Mouse (Mus musculus) embryonic facial prominence, embryonic 13.5 days (tissue): ENCODE results near the gene Sgsm3. TPM values are rescaled to one million over a fixed set of nuclear protein-coding genes. Genes with fewer than 3 reads are reported as not detected.

ENCODE experiments used
- ATAC-seq: fragments of 200-750 bp; cut with Nextera tagmentation; 2 replicates; pipeline ENCODE4 v1.8.0; 2017; ENCODE audit warnings: low read depth; ENCODE audit not compliant: insufficient number of reproducible peaks, insufficient read depth, low FRiP score, low TSS enrichment
- H3K27ac ChIP-seq: fragments of 300-500 bp; sonication (generic); 2 replicates; pipeline ENCODE4 v1.5.1; 2015; ENCODE audit warnings: moderate library complexity, mild to moderate bottlenecking, inconsistent platforms
- H3K27me3 ChIP-seq: fragments of 300-500 bp; sonication (generic); 2 replicates; pipeline ENCODE4 v1.6.1; 2015; ENCODE audit warnings: mild to moderate bottlenecking, inconsistent platforms
- H3K36me3 ChIP-seq: fragments of 300-500 bp; sonication (generic); 2 replicates; pipeline ENCODE4 v1.6.1; 2015; ENCODE audit warnings: mild to moderate bottlenecking, inconsistent platforms
- H3K4me1 ChIP-seq: fragments of 300-500 bp; sonication (generic); 2 replicates; pipeline ENCODE4 v1.6.1; 2015; ENCODE audit warnings: inconsistent platforms
- H3K4me2 ChIP-seq: fragments of 300-500 bp; sonication (generic); 2 replicates; pipeline ENCODE4 v1.6.1; 2015; ENCODE audit warnings: moderate library complexity, mild to moderate bottlenecking, inconsistent platforms
- H3K4me3 ChIP-seq: fragments of 300-500 bp; sonication (generic); 2 replicates; pipeline ENCODE4 v1.5.1; 2015; ENCODE audit warnings: mild to moderate bottlenecking, inconsistent platforms
- H3K9ac ChIP-seq: fragments of 300-500 bp; sonication (generic); 2 replicates; pipeline ENCODE4 v1.6.1; 2015; ENCODE audit warnings: mild to moderate bottlenecking, inconsistent platforms
- H3K9me3 ChIP-seq: fragments of 300-500 bp; sonication (generic); 2 replicates; pipeline ENCODE4 v1.6.1; 2016; ENCODE audit warnings: inconsistent platforms
- WGBS: fragments of 180-500 bp; shearing (Covaris S2); methylation state at CpG from one replicate; pipeline ENCODE4 v1.1.7; 2015; ENCODE audit warnings: mixed read lengths; 5-methylcytosine and 5-hydroxymethylcytosine counted together
- microRNA-seq: library from miRNA; unstranded; fragments of <30 nt; microRNA quantifications from one replicate; pipeline ENCODE4, GENCODE M21; 2016
- polyA plus RNA-seq: library from polyadenylated mRNA; unstranded; fragments of >200 nt; fragmentation: Nextera tagmentation; extraction: Ambion mirVana; gene quantifications from 2 replicates; pipeline ENCODE4 v1.2.1, GENCODE M21; 2015

The Sgsm3 gene
- polyA plus RNA-seq, 1 experiment from 2014 or later = 25.9 TPM

DNA sequence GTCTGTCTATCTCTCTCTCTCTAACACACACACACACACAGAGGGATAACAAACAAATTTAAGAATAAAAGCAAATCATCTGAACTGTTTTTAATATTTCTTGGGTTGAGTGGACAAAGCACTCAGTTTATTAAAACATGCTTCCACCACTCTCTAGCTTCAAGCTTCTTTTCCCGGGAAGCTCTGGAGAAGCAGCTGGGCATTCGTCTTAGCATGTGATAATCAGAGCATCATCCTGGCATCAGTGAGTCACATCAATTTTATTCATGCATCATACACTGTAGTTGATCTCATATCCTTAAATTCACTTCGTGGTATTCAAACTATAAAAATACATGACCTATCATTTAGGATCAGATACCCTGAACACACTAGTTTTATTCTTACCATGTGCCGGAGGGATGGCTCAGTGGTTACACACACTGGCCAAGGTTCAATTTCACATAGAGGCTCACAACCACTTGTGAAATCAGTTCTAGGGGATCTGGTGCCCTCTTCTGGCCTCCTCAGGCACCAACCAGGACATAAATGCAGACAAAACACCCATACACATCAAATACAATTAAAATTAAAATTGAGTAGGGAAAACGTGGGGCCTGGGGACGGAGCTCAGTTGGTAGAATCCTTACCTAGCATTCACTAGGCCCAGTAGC, 72.0 kb downstream of the Sgsm3 start:
- 64% methylated on average over 6 of the region's 6 CpGs for WGBS
- no peaks in the 10 kb centered on the region for H3K4me1 ChIP-seq
- H3K36me3 ChIP-seq = peaks cover 9% of the 10 kb centered on the region
- no peak overlapping the region for H3K9ac ChIP-seq
- H3K27ac ChIP-seq = no peak overlapping the region
- H3K4me3 ChIP-seq = no peak overlapping the region
- no peak overlapping the region for H3K4me2 ChIP-seq
- H3K27me3 ChIP-seq = no peaks in the 10 kb centered on the region
- ATAC-seq = no peak
- no peaks in the 10 kb centered on the region for H3K9me3 ChIP-seq

DNA sequence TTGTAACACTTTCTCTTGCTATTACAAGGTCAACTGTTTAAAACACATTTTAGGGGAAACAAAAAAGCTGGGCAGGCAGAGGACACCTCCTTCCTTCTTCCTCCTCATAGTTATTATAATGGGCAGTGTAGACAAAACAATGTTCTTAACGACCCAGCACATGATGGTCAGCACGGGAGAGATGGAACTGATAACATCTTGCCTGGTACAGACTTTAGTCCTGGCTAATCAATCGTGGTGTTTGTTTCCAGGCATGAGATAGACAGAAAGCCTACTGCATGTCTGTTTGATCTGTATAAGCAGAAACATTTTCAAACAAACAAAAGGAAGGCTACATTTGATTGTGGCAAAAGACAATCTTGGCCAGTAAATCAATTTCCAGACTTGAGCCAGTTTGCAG, 72.9 kb downstream of the Sgsm3 start:
- Histone ChIP-seq H3K9me3 (no peaks in the 10 kb centered on the region), H3K4me2 (no peak overlapping the region), H3K27ac (no peak overlapping the region), H3K36me3 (no peaks in the 10 kb centered on the region), H3K27me3 (no peaks in the 10 kb centered on the region), H3K9ac (no peak overlapping the region), H3K4me1 (no peaks in the 10 kb centered on the region), H3K4me3 (no peak overlapping the region)
- no peak for ATAC-seq
- 48% methylated on average over 3 of the region's 3 CpGs for WGBS

DNA sequence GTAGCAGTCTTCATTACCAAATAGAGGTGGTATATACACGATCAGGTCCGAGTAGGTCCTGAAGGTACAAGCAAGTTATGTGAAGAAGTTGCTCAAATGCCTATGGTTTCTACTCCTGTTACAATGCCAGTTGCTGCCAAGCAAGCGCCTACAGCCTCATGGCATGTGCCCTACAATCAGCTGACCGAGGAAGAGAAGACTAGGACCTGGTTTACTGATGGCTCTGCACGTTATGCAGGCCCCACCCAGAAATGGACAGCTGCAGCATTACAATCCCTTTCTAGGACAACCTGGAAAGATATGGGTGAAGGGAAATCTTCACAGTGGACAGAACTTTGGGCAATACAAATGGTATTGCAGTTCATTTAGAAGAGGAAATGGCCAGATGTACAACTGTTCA, 74.9 kb downstream of the Sgsm3 start:
- H3K4me2 ChIP-seq = no peak overlapping the region
- H3K9me3 ChIP-seq = no peaks in the 10 kb centered on the region
- H3K36me3 ChIP-seq = no peaks in the 10 kb centered on the region
- no peaks in the 10 kb centered on the region for H3K27me3 ChIP-seq
- 90% methylated on average over 5 of the region's 5 CpGs for WGBS
- no peak overlapping the region for H3K4me3 ChIP-seq
- no peaks in the 10 kb centered on the region for H3K4me1 ChIP-seq
- H3K9ac ChIP-seq = no peak overlapping the region
- no peak overlapping the region for H3K27ac ChIP-seq
- ATAC-seq = no peak

DNA sequence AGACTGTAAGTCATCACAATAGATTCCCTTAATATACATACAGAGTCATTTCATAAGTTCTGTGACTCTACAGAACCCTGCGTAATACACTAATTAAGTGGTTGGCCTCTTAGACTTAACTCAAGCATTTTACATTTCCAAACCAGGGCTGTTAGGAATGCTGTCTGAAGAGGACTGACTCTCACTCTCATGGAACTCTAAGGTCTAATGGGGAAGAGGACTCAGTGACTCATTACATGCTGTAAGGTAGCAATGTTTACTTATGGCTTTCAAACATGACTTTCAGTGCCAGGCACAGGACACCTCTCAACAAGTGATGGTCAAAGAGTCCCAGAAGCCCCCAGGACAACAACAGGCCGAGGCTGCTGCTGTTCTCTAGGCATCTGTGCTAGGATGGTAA, 77.9 kb downstream of the Sgsm3 start:
- Histone ChIP-seq H3K4me3 (no peak overlapping the region), H3K36me3 (no peaks in the 10 kb centered on the region), H3K9me3 (no peaks in the 10 kb centered on the region), H3K4me1 (no peaks in the 10 kb centered on the region), H3K27ac (no peak overlapping the region), H3K9ac (no peak overlapping the region), H3K27me3 (no peaks in the 10 kb centered on the region), H3K4me2 (no peak overlapping the region)
- WGBS = 91% methylated on average over 2 of the region's 2 CpGs
- no peak for ATAC-seq

DNA sequence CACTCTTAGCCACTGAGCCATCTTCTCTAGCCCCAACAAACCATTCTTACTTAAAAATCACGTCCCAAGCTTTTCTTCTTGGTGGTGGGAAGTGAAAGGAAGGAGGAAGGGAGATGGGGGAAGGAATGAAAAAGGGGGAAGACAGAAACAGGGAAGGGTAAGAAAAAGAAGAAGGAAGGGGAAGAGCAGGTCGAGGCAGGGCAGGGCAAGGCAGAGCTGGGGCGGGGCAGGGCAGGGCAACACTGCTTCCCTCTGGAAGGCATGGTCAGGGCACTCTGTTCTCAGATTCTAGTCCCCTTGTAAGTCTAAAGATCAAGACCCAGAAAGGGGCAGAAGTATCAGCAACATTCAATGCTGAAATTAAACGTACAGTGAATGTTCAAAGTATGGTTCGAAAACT, 80.2 kb downstream of the Sgsm3 start:
- ATAC-seq = no peak
- H3K4me3 ChIP-seq = no peak overlapping the region
- peaks cover 15% of the 10 kb centered on the region for H3K4me1 ChIP-seq
- no peaks in the 10 kb centered on the region for H3K36me3 ChIP-seq
- 95% methylated on average over 5 of the region's 5 CpGs for WGBS
- no peak overlapping the region for H3K9ac ChIP-seq
- no peak overlapping the region for H3K27ac ChIP-seq
- H3K9me3 ChIP-seq = no peaks in the 10 kb centered on the region
- H3K27me3 ChIP-seq = no peaks in the 10 kb centered on the region
- H3K4me2 ChIP-seq = no peak overlapping the region

DNA sequence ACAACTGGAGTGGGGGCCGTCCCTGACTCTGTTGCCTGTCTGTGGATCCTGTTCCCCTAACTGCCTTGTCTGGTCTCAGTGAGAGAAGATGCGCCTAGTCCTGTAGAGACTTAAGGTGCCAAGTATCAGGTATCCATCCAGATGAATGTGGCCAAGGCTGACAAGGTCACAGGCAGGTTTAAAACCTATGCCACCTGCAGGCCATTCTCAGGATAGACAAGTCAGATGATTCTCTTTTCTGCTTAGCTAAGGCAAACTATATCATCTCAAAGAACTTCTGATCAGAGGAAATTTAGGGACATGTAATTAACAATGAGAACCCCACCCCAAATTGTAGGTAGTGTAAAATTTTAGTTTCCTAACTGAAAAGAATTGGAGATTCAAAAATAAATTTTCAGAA, 83.4 kb downstream of the Sgsm3 start:
- H3K4me1 ChIP-seq = peaks cover 24% of the 10 kb centered on the region
- H3K36me3 ChIP-seq = no peaks in the 10 kb centered on the region
- ATAC-seq = no peak
- 78% methylated on average over 2 of the region's 2 CpGs for WGBS
- no peak overlapping the region for H3K4me3 ChIP-seq
- H3K27me3 ChIP-seq = no peaks in the 10 kb centered on the region
- H3K9ac ChIP-seq = no peak overlapping the region
- H3K4me2 ChIP-seq = no peak overlapping the region
- H3K9me3 ChIP-seq = no peaks in the 10 kb centered on the region
- H3K27ac ChIP-seq = no peak overlapping the region

Small RNAs within 50 kb of the gene (microRNA-seq; reads per million reads assigned to microRNA genes)
- 9.8 reads per million, percentile 28 among the genes with 10 or more reads in this experiment for gene Mir5113

Other genes with a start within 250 kb of the Sgsm3 start
- 153 and 177 TPM in 2 replicates for gene Adsl, start 29.3 kb upstream of the Sgsm3 start, polyA plus RNA-seq
- gene Mrtfa, start 213.0 kb downstream of the Sgsm3 start, polyA plus RNA-seq = 26.5 and 29.6 TPM in 2 replicates